In the genomic region with DNA sequence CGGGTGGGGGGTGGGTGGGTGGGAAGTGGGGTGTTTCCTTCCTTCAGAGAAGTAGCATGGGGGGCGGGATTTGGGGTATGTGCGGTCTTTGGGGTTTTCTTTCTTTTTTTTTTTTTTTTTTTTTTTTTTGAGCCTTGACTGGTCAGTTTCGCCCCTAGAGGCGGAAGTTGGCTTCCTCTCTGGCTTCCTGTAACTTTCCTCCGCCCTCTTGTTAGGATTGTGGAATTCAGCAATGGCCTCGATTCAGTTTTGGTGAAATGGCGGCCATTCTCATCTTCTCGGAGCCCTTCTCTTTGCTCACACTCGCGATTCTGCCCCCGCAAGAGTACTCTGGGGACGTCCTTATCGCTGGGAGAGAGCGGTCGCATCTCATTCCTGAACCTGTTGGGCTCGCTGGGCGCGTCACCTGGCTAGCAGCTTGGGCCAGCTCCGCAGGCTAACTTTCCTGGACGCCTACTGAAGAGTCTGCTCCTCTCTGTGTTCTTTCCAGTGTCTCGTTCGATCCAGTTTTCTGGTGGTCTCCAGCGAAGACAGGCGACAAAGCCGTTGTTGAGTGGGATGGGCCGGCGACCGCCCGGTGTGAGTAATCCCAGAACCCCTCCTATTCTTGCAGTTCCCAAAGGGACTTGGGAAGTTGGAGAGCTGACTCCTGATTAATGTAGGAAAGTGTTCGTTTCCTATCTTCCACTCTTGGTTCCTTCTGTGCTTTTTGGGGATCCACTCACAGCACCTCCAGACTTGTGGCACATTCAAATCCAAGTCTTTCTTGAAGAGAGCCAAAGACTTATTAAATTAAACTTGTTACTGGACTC, we compare ENCODE assay signal across 9 mouse cellular contexts. TPM values are rescaled to one million over a fixed set of nuclear protein-coding genes. Genes with fewer than 3 reads are reported as not detected.
DNase-seq lines count a peak whose midpoint lies in the region; ATAC-seq lines count a peak whose summit lies in the region.
"Had no signal": no experiment of that assay in that cellular context is flagged by ENCODE, and none has a peak within 500 bp of the region (broad histone marks: within the 10 kb centered on the region; RNA-seq: fewer than 3 reads in every experiment).

No protein-coding gene starts in this region.

- 7% methylated on average over 29 of the region's 31 CpGs for WGBS in hindbrain, embryonic 12.5 days

- peak overlapping the region; percentile 58; the same call in 1 of the 2 replicates for H3K27ac ChIP-seq in hindbrain, embryonic 12.5 days

- no peaks in the 10 kb centered on the region for H3K27me3 ChIP-seq in hindbrain, embryonic 12.5 days

- peak; percentile 37 for DNase-seq in T-cell, adult 2 months (ENCODE audit: low spot score)
- peak; percentile 73 for DNase-seq in cerebellum, adult 9-10 months
- DNase-seq in forelimb bud, embryonic 11.5 days (ENCODE audit: low read depth, low spot score), result peak; percentile 77
- peak; percentile 37 to 57 for DNase-seq in left cerebral cortex, postnatal 14 days (ENCODE audit: low spot score in 2 of 2)
- DNase-seq in right cerebral cortex, adult 18-20 months, result peak; percentile 24
- DNase-seq in urinary bladder, postnatal 36 days (ENCODE audit: low spot score in 2 of 2), result peak; percentile 43 to 68

- peak overlapping the region; percentile 44 for H3K9ac ChIP-seq in hindbrain, embryonic 12.5 days

- 0 out of 2 replicates have a peak, but pooled peaks cover 2% of the 10 kb centered on the region for H3K36me3 ChIP-seq in hindbrain, embryonic 12.5 days

- H3K4me3 ChIP-seq in hindbrain, embryonic 12.5 days, result peak overlapping the region; percentile 61

- H3K4me2 ChIP-seq in hindbrain, embryonic 12.5 days (replicated peaks), result peak overlapping the region; percentile 65

- no peaks in the 10 kb centered on the region for H3K9me3 ChIP-seq in hindbrain, embryonic 12.5 days (replicated peaks)

- ATAC-seq in hindbrain, embryonic 12.5 days (ENCODE audit: low FRiP score), result no peak
- peak; percentile 56 for ATAC-seq in megakaryocyte, adult 5-6 weeks (ENCODE audit: poor library complexity, severe bottlenecking)

- intact Hi-C loops in left cerebral cortex, postnatal 14 days (cut with DNase I), result loop anchor here (2.0 kb wide), 1 partner anchor 24 kb away; no protein-coding TSS in a partner anchor

- 0 out of 2 replicates have a peak, but pooled peaks cover 2% of the 10 kb centered on the region for H3K4me1 ChIP-seq in hindbrain, embryonic 12.5 days

RNA-seq across cellular contexts. Expression of a gene that starts 2.0 kb away (rescaled TPM):
- 22.6 and 23.5 TPM in 2 replicates for polyA plus RNA-seq in hindbrain, embryonic 12.5 days (2016; fragmentation: Nextera tagmentation; extraction: Ambion mirVana)
- total RNA-seq in left cerebral cortex, postnatal 14 days (2021), result 10 to 100 TPM; 24.0 to 24.5 TPM
- total RNA-seq in megakaryocyte, adult 5-6 weeks (2015), result 68.7 and 72.3 TPM in 2 replicates
- total RNA-seq in megakaryocyte, adult 5-6 weeks (2017), result 117 and 130 TPM in 2 replicates

RNA-seq across cellular contexts. Expression of a gene that starts 17.5 kb away (rescaled TPM):
- 0.13 TPM in 1 of 2 replicates, not detected in the other for polyA plus RNA-seq in hindbrain, embryonic 12.5 days (2016; fragmentation: Nextera tagmentation; extraction: Ambion mirVana)
- not detected for total RNA-seq in left cerebral cortex, postnatal 14 days (2021)
- 0.14 TPM in 1 of 2 replicates, not detected in the other for total RNA-seq in megakaryocyte, adult 5-6 weeks (2015)
- total RNA-seq in megakaryocyte, adult 5-6 weeks (2017), result not detected in 2 replicates
- total RNA-seq: layer of hippocampus, adult 18-20 months had no signal

Comparison
In these comparisons a context has a peak if more than half of its experiments do, and no peak if none do; other contexts are left out.
1. DNase-seq: peak in every context shown above with its lines; median percentile 77 in forelimb bud, embryonic 11.5 days; 73 in cerebellum, adult 9-10 months; 56 in urinary bladder, postnatal 36 days; 47 in left cerebral cortex, postnatal 14 days; 37 in T-cell, adult 2 months; 24 in right cerebral cortex, adult 18-20 months.